Mouse (Mus musculus) small intestine, adult 2 months (tissue): Measurements from ENCODE around the gene Tekt2.

Source experiments
- CTCF ChIP-seq: fragments of 200-500 bp; IDR thresholded peaks from 2 replicates; pipeline ENCODE4 v1.5.1; 2012; ENCODE audit warnings: low read depth, mild to moderate bottlenecking, control low read depth, inconsistent platforms, low read length, moderate library complexity, mixed read lengths; ENCODE audit not compliant: insufficient replicate concordance, insufficient read length; ENCODE audit errors: extremely low read depth
- POLR2A ChIP-seq: fragments of 200-500 bp; IDR thresholded peaks from 2 replicates; pipeline ENCODE4 v1.6.1; 2012; ENCODE audit warnings: low read depth, mild to moderate bottlenecking, control low read depth, inconsistent platforms, low read length, moderate library complexity

- TF ChIP-seq POLR2A (no peak), CTCF (no peak)
Observed at GRCm38 (mm10) chr4:126371497-126371896, 46.0 kb upstream of the Tekt2 start.
